22 mouse cellular contexts compared by ENCODE assay signal in the genomic region with DNA sequence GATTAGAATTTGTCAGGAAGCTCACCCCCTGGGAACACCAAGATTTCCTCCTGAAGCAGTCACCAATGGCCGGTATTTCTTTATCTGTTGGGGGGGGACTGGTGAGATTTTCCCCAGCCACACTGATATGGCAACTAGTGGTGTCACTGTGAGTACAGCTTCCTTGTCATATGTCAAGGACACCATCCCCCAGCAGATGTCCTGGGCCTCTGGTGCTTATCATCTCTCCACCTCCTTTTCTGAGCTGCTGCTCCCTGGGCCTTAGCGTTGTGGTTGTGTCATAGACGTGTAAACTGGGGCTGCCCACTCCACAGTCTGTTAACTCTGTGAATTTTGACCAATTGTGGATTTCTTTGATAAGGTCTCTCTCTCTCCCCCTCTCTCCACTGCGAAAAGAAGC. TPM values are rescaled to one million over a fixed set of nuclear protein-coding genes. Genes with fewer than 3 reads are reported as not detected.
DNase-seq lines count a peak whose midpoint lies in the region; ATAC-seq and TF ChIP-seq lines count a peak whose summit lies in the region.
"Had no signal": no experiment of that assay in that cellular context is flagged by ENCODE, and none has a peak within 500 bp of the region (broad histone marks: within the 10 kb centered on the region; RNA-seq: fewer than 3 reads in every experiment).

No protein-coding gene starts in this region.

- no peak for TF ChIP-seq POLR2A in kidney, adult 2 months (IDR thresholded peaks at IDR 0.05; ENCODE audit: low read depth, low read length)

- H3K4me1 ChIP-seq in heart, embryonic 10.5 days, result peaks cover 13% of the 10 kb centered on the region
- peaks cover 9% of the 10 kb centered on the region; the same call in 1 of the 2 replicates for H3K4me1 ChIP-seq in liver, embryonic 15.5 days (replicated peaks)
- no peaks in the 10 kb centered on the region for H3K4me1 ChIP-seq in kidney, adult 2 months (ENCODE audit: control insufficient read depth, insufficient read depth, low read length)
- H3K4me1 ChIP-seq: hindbrain, embryonic 10.5 days; limb, embryonic 13.5 days; neural tube, embryonic 12.5 days had no signal

- DNase-seq in heart, embryonic 10.5 days (ENCODE audit: low spot score), result peak; percentile 75
- DNase-seq in heart, postnatal 25 days (ENCODE audit: low spot score), result no peak
- peak; percentile 43 for DNase-seq in retina, postnatal 1 day
- DNase-seq in retina, embryonic 14.5 days (ENCODE audit: low spot score), result no peak
- DNase-seq in kidney, adult 2 months, result no peak
- DNase-seq: cerebellum, adult 11 months; cerebellum, postnatal 25 days; gastrocnemius, postnatal 36 days; kidney, adult 9 months; kidney, postnatal 36 days; right cerebral cortex, postnatal 4 days had no signal

- no peak for TF ChIP-seq CTCF in kidney, adult 2 months (conservative IDR thresholded peaks at IDR 0.05; ENCODE audit: insufficient read depth, insufficient read length, low read depth, low read length)

- H3K27me3 ChIP-seq in heart, embryonic 10.5 days (ENCODE audit: insufficient read depth, poor library complexity, severe bottlenecking), result no peaks in the 10 kb centered on the region
- H3K27me3 ChIP-seq in liver, embryonic 15.5 days, result no peaks in the 10 kb centered on the region
- no peaks in the 10 kb centered on the region for H3K27me3 ChIP-seq in kidney, adult 2 months (replicated peaks; ENCODE audit: control insufficient read depth, insufficient read depth, low read length)
- H3K27me3 ChIP-seq: limb, embryonic 13.5 days; neural tube, embryonic 12.5 days had no signal

- no peaks in the 10 kb centered on the region for H3K9me3 ChIP-seq in heart, embryonic 10.5 days
- H3K9me3 ChIP-seq in liver, embryonic 15.5 days (replicated peaks), result no peaks in the 10 kb centered on the region
- H3K9me3 ChIP-seq: hindbrain, embryonic 10.5 days; limb, embryonic 13.5 days; neural tube, embryonic 12.5 days had no signal

- no peak overlapping the region for H3K4me2 ChIP-seq in liver, embryonic 15.5 days
- H3K4me2 ChIP-seq: limb, embryonic 13.5 days; neural tube, embryonic 12.5 days had no signal

- WGBS in heart, embryonic 10.5 days, result 24% methylated on average over 4 of the region's 4 CpGs
- WGBS in liver, embryonic 15.5 days (ENCODE audit: insufficient replicate concordance), result 11% methylated on average over 4 of the region's 4 CpGs
- 81% methylated on average over 4 of the region's 4 CpGs for WGBS in kidney, adult 2 months

- intact Hi-C loops in heart, postnatal 25 days (cut with DNase I), result no loop called here

- peak; percentile 54 for ATAC-seq in liver, embryonic 15.5 days (ENCODE audit: insufficient read depth)
- no peak for ATAC-seq in erythroblast, adult 5-6 weeks (replicated peaks; ENCODE audit: low FRiP score, poor library complexity, severe bottlenecking)
- ATAC-seq: forebrain, embryonic 14.5 days; inflammation-experienced regulatory T-cells, adult 6 months had no signal

- peak overlapping the region; percentile 37 for H3K27ac ChIP-seq in heart, embryonic 10.5 days
- H3K27ac ChIP-seq in liver, embryonic 15.5 days (replicated peaks), result no peak overlapping the region
- H3K27ac ChIP-seq in kidney, adult 2 months (ENCODE audit: insufficient read depth, low read depth, low read length), result no peak overlapping the region
- H3K27ac ChIP-seq: hindbrain, embryonic 10.5 days; limb, embryonic 13.5 days; neural tube, embryonic 12.5 days had no signal

- 0 out of 2 replicates have a peak overlapping the region, but pooled peaks have one; percentile 1 for H3K4me3 ChIP-seq in heart, embryonic 10.5 days
- H3K4me3 ChIP-seq in liver, embryonic 15.5 days (replicated peaks), result no peak overlapping the region
- H3K4me3 ChIP-seq in kidney, adult 2 months (ENCODE audit: insufficient read depth, low read depth, low read length), result no peak overlapping the region
- H3K4me3 ChIP-seq: erythroblast, embryonic 14.5 days; hindbrain, embryonic 10.5 days; limb, embryonic 13.5 days; neural tube, embryonic 12.5 days had no signal

- H3K36me3 ChIP-seq in heart, embryonic 10.5 days, result no peaks in the 10 kb centered on the region
- H3K36me3 ChIP-seq in liver, embryonic 15.5 days (replicated peaks), result no peaks in the 10 kb centered on the region
- no peaks in the 10 kb centered on the region for H3K36me3 ChIP-seq in kidney, adult 2 months (ENCODE audit: control insufficient read depth, insufficient read depth, low read length)
- H3K36me3 ChIP-seq: hindbrain, embryonic 10.5 days; limb, embryonic 13.5 days; neural tube, embryonic 12.5 days had no signal

- no peak overlapping the region for H3K9ac ChIP-seq in liver, embryonic 15.5 days
- H3K9ac ChIP-seq: limb, embryonic 13.5 days; neural tube, embryonic 12.5 days had no signal

RNA-seq across cellular contexts. Expression of gene Gpr171, which starts 2.8 kb away (rescaled TPM):
- 0.89 and 1.7 TPM in 2 replicates for polyA plus RNA-seq in heart, embryonic 10.5 days (2016; fragmentation: Nextera tagmentation; extraction: Ambion mirVana)
- under 1 TPM in 1 of 2 experiments, not detected in 1; 0.11 TPM for total RNA-seq in heart, postnatal 25 days (2021)
- 0.68 and 0.77 TPM in 2 replicates for polyA plus RNA-seq in liver, embryonic 15.5 days (2015; fragmentation: Nextera tagmentation; extraction: Ambion mirVana)
- 1.3 and 1.9 TPM in 2 replicates for total RNA-seq in erythroblast, adult 5-6 weeks (2015; ENCODE audit: low replicate concordance)
- 2.2 and 4.5 TPM in 2 replicates for total RNA-seq in erythroblast, adult 5-6 weeks (2017; ENCODE audit: low replicate concordance)
- 0.19 and 0.38 TPM in 2 replicates for polyA plus RNA-seq in kidney, adult 2 months (2012; rRNA removed)
- total RNA-seq: gastrocnemius, postnatal 36 days; layer of hippocampus, postnatal 10 days had no signal
- polyA plus RNA-seq: brain, embryonic 14.5 days; C2C12; erythroblast, embryonic 14.5 days had no signal

RNA-seq across cellular contexts. Expression of gene P2ry14, which starts 49.0 kb away (rescaled TPM):
- 1.4 and 3.4 TPM in 2 replicates for polyA plus RNA-seq in heart, embryonic 10.5 days (2016; fragmentation: Nextera tagmentation; extraction: Ambion mirVana)
- 1 to 10 TPM; 3.6 to 4.2 TPM for total RNA-seq in heart, postnatal 25 days (2021)
- 6.6 and 7.0 TPM in 2 replicates for polyA plus RNA-seq in liver, embryonic 15.5 days (2015; fragmentation: Nextera tagmentation; extraction: Ambion mirVana)
- total RNA-seq in erythroblast, adult 5-6 weeks (2015; ENCODE audit: low replicate concordance), result 0.96 and 4.0 TPM in 2 replicates
- total RNA-seq in erythroblast, adult 5-6 weeks (2017; ENCODE audit: low replicate concordance), result 0.98 and 3.1 TPM in 2 replicates
- 3.8 and 4.2 TPM in 2 replicates for polyA plus RNA-seq in kidney, adult 2 months (2012; rRNA removed)
- polyA plus RNA-seq: C2C12; erythroblast, embryonic 14.5 days had no signal

Comparison
In these comparisons a context has a peak if more than half of its experiments do, and no peak if none do; other contexts are left out.
1. DNase-seq: peak in heart, embryonic 10.5 days (single experiment) and retina, postnatal 1 day (single experiment); none in heart, postnatal 25 days (single experiment), retina, embryonic 14.5 days (single experiment) and kidney, adult 2 months (single experiment).